Mouse (Mus musculus): ENCODE measurements at regions not wholly inside any gene's neighbourhood (a gene's known extent, or its start where the extent isn't known, plus 50 kb on each side); places are given as distances from the start of the nearest gene placed in this dataset.
"Not testable (repeated sequence)": the region's sequence is repeated elsewhere in the genome, so short reads cannot be mapped to it uniquely, and the experiment has no call there.

DNA sequence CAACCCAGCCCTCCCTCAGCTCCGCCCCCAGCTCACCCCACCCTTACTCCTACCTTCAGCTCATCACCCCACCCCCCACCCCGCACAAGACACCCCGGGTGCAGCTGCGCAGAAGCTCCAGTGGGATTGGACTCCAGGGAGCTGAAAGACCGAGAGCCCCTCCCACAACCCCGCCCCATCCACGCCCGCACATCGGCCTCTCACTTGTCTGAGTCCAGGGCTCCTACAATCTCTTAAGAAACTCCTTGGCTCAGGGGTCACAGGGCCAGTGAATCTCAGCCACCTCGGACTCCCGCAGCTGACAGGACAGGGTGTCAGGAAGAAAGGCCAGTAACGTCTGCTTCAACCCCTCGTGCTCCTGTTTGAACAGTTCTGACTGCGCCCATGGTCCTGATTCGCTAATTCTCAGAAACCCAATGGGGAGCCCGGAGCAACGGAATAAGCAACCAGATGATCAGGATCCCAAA lies 120.7 kb downstream of the Map1s start:
- ATAC-seq (ENCODE audit: insufficient number of reproducible peaks, insufficient read depth, low FRiP score, low read depth), result peak; percentile 80
- peak overlapping the region; percentile 29; the same call in 1 of the 2 replicates for H3K4me2 ChIP-seq (replicated peaks; ENCODE audit: low read depth, low read length)
- not testable (repeated sequence) for H3K9ac ChIP-seq (replicated peaks; ENCODE audit: low read depth, low read length); H3K4me1 ChIP-seq (ENCODE audit: control insufficient read depth, insufficient read depth, low read length); H3K27me3 ChIP-seq (ENCODE audit: control insufficient read depth, insufficient read depth, low read length); H3K9me3 ChIP-seq (ENCODE audit: control insufficient read depth, low read depth, low read length); H3K36me3 ChIP-seq (ENCODE audit: control insufficient read depth, insufficient read depth, low read length); H3K27ac ChIP-seq (ENCODE audit: low read length)
- peak overlapping the region; percentile 9; the same call in 1 of the 2 replicates for H3K4me3 ChIP-seq (ENCODE audit: low read depth, low read length)
- WGBS, result 5% methylated on average over 17 of the region's 17 CpGs

DNA sequence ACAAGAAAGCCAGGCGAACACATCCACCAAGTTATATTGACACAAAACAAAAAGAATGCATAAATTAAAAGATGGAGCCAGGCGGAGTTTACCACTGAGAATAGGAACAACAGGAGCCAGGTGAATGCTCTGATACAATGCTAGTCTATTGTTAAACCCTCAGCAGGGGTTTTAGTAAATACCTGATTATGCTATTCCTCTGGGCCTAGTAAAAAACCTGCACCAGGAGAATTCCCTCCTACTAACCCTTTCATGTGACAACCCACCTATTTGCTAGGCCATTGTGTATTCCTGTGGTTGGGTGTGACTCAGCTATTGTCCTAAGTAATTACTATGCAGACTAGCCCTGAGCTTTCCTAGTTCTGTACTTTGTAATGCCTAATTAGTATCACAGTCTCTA lies 122.8 kb downstream of the Map1s start:
- ATAC-seq (ENCODE audit: insufficient number of reproducible peaks, insufficient read depth, low FRiP score, low read depth); H3K9me3 ChIP-seq (ENCODE audit: control insufficient read depth, low read depth, low read length); H3K4me2 ChIP-seq (replicated peaks; ENCODE audit: low read depth, low read length); H3K4me1 ChIP-seq (ENCODE audit: control insufficient read depth, insufficient read depth, low read length); H3K36me3 ChIP-seq (ENCODE audit: control insufficient read depth, insufficient read depth, low read length); H3K4me3 ChIP-seq (ENCODE audit: low read depth, low read length); H3K27me3 ChIP-seq (ENCODE audit: control insufficient read depth, insufficient read depth, low read length); H3K9ac ChIP-seq (replicated peaks; ENCODE audit: low read depth, low read length); H3K27ac ChIP-seq (ENCODE audit: low read length): not testable (repeated sequence)
- 94% methylated on average over 2 of the region's 2 CpGs for WGBS
